Mouse (Mus musculus) midbrain, embryonic 15.5 days (tissue): ENCODE results near the gene Klf12. TPM values are rescaled to one million over a fixed set of nuclear protein-coding genes. Genes with fewer than 3 reads are reported as not detected.

ENCODE experiments used
- ATAC-seq: fragments of 200-750 bp; cut with Nextera tagmentation; replicated peaks from 2 replicates; pipeline ENCODE4 v1.8.0; 2017; ENCODE audit warnings: moderate TSS enrichment
- H3K27ac ChIP-seq: fragments of 300-500 bp; sonication (generic); 2 replicates; pipeline ENCODE4 v1.5.1; 2015; ENCODE audit warnings: mild to moderate bottlenecking, inconsistent platforms
- H3K27me3 ChIP-seq: fragments of 300-500 bp; sonication (generic); replicated peaks from 2 replicates; pipeline ENCODE4 v1.6.1; 2015; ENCODE audit warnings: inconsistent platforms
- H3K36me3 ChIP-seq: fragments of 300-500 bp; sonication (generic); replicated peaks from 2 replicates; pipeline ENCODE4 v1.6.1; 2015; ENCODE audit warnings: inconsistent platforms
- H3K4me1 ChIP-seq: fragments of 300-500 bp; sonication (generic); 2 replicates; pipeline ENCODE4 v1.6.1; 2015; ENCODE audit warnings: inconsistent platforms
- H3K4me2 ChIP-seq: fragments of 300-500 bp; sonication (generic); 2 replicates; pipeline ENCODE4 v1.6.1; 2015; ENCODE audit warnings: inconsistent platforms, mild to moderate bottlenecking, moderate library complexity
- H3K4me3 ChIP-seq: fragments of 300-500 bp; sonication (generic); 2 replicates; pipeline ENCODE4 v1.5.1; 2015; ENCODE audit warnings: mild to moderate bottlenecking, inconsistent platforms
- H3K9ac ChIP-seq: fragments of 300-500 bp; sonication (generic); 2 replicates; pipeline ENCODE4 v1.6.1; 2015; ENCODE audit warnings: mild to moderate bottlenecking, inconsistent platforms
- H3K9me3 ChIP-seq: fragments of 300-500 bp; sonication (generic); 2 replicates; pipeline ENCODE4 v1.6.1; 2016; ENCODE audit warnings: inconsistent platforms
- whole genome bisulfite sequencing: fragments of 180-500 bp; shearing (Covaris S2); methylation state at CpG from one replicate; pipeline ENCODE4 v1.1.7; 2015; ENCODE audit warnings: mixed read lengths; 5-methylcytosine and 5-hydroxymethylcytosine counted together
- polyA plus RNA-seq: library from polyadenylated mRNA; unstranded; fragments of >200 nt; fragmentation: Nextera tagmentation; extraction: Ambion mirVana; gene quantifications from 2 replicates; pipeline ENCODE4 v1.2.1, GENCODE M21; 2015

Gene Klf12
- polyA plus RNA-seq, 1 experiment from 2014 or later, result 61.3 TPM

- no peak for ATAC-seq
- no peak overlapping the region for H3K9ac ChIP-seq
- no peaks in the 10 kb centered on the region for H3K4me1 ChIP-seq
- H3K27ac ChIP-seq, result no peak overlapping the region
- H3K27me3 ChIP-seq, result no peaks in the 10 kb centered on the region
- H3K4me2 ChIP-seq, result no peak overlapping the region
- WGBS, result 33% methylated on average over 6 of the region's 6 CpGs
- H3K9me3 ChIP-seq, result no peaks in the 10 kb centered on the region
- no peaks in the 10 kb centered on the region for H3K36me3 ChIP-seq
- H3K4me3 ChIP-seq, result no peak overlapping the region
Measured at GRCm38 (mm10) chr14:100113419-100113818, 171.1 kb downstream of the Klf12 start.

- Histone ChIP-seq H3K9me3 (no peaks in the 10 kb centered on the region), H3K4me1 (no peaks in the 10 kb centered on the region), H3K4me3 (no peak overlapping the region), H3K27ac (no peak overlapping the region), H3K27me3 (no peaks in the 10 kb centered on the region), H3K9ac (no peak overlapping the region), H3K4me2 (no peak overlapping the region), H3K36me3 (no peaks in the 10 kb centered on the region)
- WGBS, result 14% methylated on average over 1 of the region's 1 CpGs
- ATAC-seq, result no peak
Measured at GRCm38 (mm10) chr14:100111735-100112134, 172.7 kb downstream of the Klf12 start.

DNA sequence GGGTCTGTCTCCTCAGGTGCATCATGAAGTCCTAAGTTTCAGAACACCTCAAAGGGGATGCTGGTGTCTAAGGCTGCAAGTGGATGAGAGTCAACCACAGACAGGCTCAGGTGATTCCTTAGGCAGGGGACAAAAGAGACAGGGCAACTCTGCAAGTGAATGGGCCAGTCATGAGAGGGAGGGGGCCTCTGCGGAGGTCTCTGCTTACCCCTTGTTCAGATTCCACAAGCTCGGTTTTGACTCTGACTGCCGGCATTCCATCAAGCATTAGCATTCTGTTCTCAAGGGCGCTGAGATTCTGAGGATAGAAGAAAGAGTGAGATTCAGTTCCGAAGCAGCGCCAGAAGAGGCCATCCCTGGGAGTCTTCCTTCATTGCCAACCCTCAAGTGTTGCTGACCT, 174.9 kb downstream of the Klf12 start:
- 13% methylated on average over 6 of the region's 6 CpGs for WGBS
- no peaks in the 10 kb centered on the region for H3K27me3 ChIP-seq
- no peak overlapping the region for H3K9ac ChIP-seq
- no peaks in the 10 kb centered on the region for H3K9me3 ChIP-seq
- ATAC-seq, result no peak
- H3K27ac ChIP-seq, result no peak overlapping the region
- no peak overlapping the region for H3K4me2 ChIP-seq
- H3K4me1 ChIP-seq, result peaks cover 7% of the 10 kb centered on the region
- H3K36me3 ChIP-seq, result no peaks in the 10 kb centered on the region
- H3K4me3 ChIP-seq, result no peak overlapping the region

- no peak overlapping the region for H3K9ac ChIP-seq
- H3K4me2 ChIP-seq, result no peak overlapping the region
- WGBS, result 78% methylated on average over 10 of the region's 10 CpGs
- no peak overlapping the region for H3K4me3 ChIP-seq
- no peaks in the 10 kb centered on the region for H3K9me3 ChIP-seq
- no peaks in the 10 kb centered on the region for H3K27me3 ChIP-seq
- peaks cover 19% of the 10 kb centered on the region for H3K4me1 ChIP-seq
- no peak overlapping the region for H3K27ac ChIP-seq
- no peak for ATAC-seq
- H3K36me3 ChIP-seq, result no peaks in the 10 kb centered on the region
Measured at GRCm38 (mm10) chr14:100105570-100105969, 178.9 kb downstream of the Klf12 start.

- Histone ChIP-seq H3K4me1 (peaks cover 19% of the 10 kb centered on the region), H3K4me3 (no peak overlapping the region), H3K9me3 (no peaks in the 10 kb centered on the region), H3K4me2 (peak overlapping the region; percentile 1; the same call in 1 of the 2 replicates), H3K9ac (no peak overlapping the region), H3K36me3 (no peaks in the 10 kb centered on the region), H3K27me3 (no peaks in the 10 kb centered on the region), H3K27ac (peak overlapping the region; percentile 23; the same call in 1 of the 2 replicates)
- WGBS, result 50% methylated on average over 12 of the region's 12 CpGs
- ATAC-seq, result peak; percentile 62
Measured at GRCm38 (mm10) chr14:100104818-100105217, 179.7 kb downstream of the Klf12 start.

DNA sequence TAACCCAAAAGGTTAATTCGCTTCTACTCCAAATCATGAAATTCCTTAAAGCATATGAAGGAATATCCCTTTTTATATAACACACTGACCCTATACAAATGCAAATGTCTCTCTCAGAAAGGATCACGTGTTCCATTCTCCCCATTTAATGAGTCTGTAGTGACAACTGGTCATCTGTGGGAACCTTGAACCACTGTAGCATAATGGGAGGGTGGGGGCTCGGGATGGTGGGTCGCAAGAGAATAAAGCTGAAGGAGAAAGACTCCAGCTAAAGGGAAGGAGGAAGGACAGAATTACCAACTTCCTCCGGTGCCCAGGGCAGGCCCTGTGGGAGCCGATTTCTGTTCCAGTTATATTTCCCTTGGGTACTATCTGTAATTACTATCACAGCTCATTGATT, 180.7 kb downstream of the Klf12 start:
- no peak overlapping the region for H3K27ac ChIP-seq
- H3K9me3 ChIP-seq, result no peaks in the 10 kb centered on the region
- H3K4me1 ChIP-seq, result peaks cover 19% of the 10 kb centered on the region
- H3K9ac ChIP-seq, result no peak overlapping the region
- H3K27me3 ChIP-seq, result no peaks in the 10 kb centered on the region
- H3K4me3 ChIP-seq, result no peak overlapping the region
- no peak for ATAC-seq
- H3K4me2 ChIP-seq, result no peak overlapping the region
- WGBS, result 38% methylated on average over 6 of the region's 6 CpGs
- no peaks in the 10 kb centered on the region for H3K36me3 ChIP-seq

- WGBS, result 67% methylated on average over 10 of the region's 10 CpGs
- no peak for ATAC-seq
- Histone ChIP-seq H3K4me1 (peaks cover 5% of the 10 kb centered on the region), H3K9ac (no peak overlapping the region), H3K27me3 (no peaks in the 10 kb centered on the region), H3K36me3 (no peaks in the 10 kb centered on the region), H3K4me2 (no peak overlapping the region), H3K9me3 (no peaks in the 10 kb centered on the region), H3K4me3 (no peak overlapping the region), H3K27ac (no peak overlapping the region)
Measured at GRCm38 (mm10) chr14:100097208-100098189, 187.0 kb downstream of the Klf12 start.

- no peaks in the 10 kb centered on the region for H3K27me3 ChIP-seq
- H3K4me2 ChIP-seq, result no peak overlapping the region
- no peak for ATAC-seq
- H3K36me3 ChIP-seq, result no peaks in the 10 kb centered on the region
- no peak overlapping the region for H3K9ac ChIP-seq
- H3K9me3 ChIP-seq, result no peaks in the 10 kb centered on the region
- H3K27ac ChIP-seq, result no peak overlapping the region
- WGBS, result 82% methylated on average over 3 of the region's 3 CpGs
- H3K4me1 ChIP-seq, result peaks cover 5% of the 10 kb centered on the region
- no peak overlapping the region for H3K4me3 ChIP-seq
Measured at GRCm38 (mm10) chr14:100095730-100096129, 188.7 kb downstream of the Klf12 start.

DNA sequence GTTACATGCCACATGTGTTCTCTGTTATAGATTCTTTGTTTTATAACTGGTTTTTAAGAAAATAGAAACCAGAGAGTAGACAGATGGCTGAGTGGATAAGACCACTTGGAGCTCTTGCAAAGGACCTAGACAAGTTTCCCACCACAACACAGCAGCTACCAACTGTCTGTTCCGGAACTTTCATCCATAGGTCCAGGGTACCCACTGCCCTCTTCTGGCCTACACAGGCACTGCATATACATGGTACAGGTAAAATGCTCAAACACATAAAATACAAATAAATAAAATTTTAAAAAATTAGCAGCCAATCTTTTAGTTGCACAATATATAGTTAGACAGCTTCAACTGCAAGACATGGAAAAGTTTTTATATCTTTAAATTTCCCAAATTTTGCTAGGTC, 194.0 kb downstream of the Klf12 start:
- Histone ChIP-seq H3K36me3 (no peaks in the 10 kb centered on the region), H3K9ac (no peak overlapping the region), H3K4me2 (no peak overlapping the region), H3K4me3 (no peak overlapping the region), H3K27ac (no peak overlapping the region), H3K9me3 (no peaks in the 10 kb centered on the region), H3K27me3 (no peaks in the 10 kb centered on the region), H3K4me1 (no peaks in the 10 kb centered on the region)
- no peak for ATAC-seq
- 92% methylated on average over 1 of the region's 1 CpGs for whole genome bisulfite sequencing

DNA sequence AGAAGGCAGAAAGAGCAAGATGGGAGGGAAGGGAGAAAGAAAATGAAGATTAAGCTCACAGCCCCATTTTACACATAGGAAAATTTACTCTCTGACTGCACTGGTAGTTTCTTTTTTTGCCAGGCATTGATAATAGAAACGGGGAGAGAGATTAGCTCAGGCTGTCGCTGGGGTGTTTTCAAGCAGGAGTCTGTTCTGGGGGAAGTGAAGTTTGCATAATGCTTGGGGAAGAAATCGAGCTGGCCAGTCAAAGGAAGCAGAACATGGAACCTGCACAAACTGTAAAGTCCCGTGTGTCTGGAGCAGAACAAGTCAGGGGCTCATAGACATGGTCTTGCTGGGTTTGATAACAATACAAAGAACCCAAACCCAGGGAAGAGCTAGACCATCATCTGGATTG, 204.9 kb downstream of the Klf12 start:
- no peak overlapping the region for H3K9ac ChIP-seq

GRCm38 (mm10) chr14:100072431-100073195, 211.9 kb downstream of the Klf12 start:
- H3K27ac ChIP-seq, result no peak overlapping the region
- H3K4me1 ChIP-seq, result 0 out of 2 replicates have a peak, but pooled peaks cover 5% of the 10 kb centered on the region
- no peak overlapping the region for H3K4me3 ChIP-seq
- H3K36me3 ChIP-seq, result no peaks in the 10 kb centered on the region
- no peaks in the 10 kb centered on the region for H3K27me3 ChIP-seq
- no peaks in the 10 kb centered on the region for H3K9me3 ChIP-seq
- 86% methylated on average over 12 of the region's 12 CpGs for WGBS
- no peak overlapping the region for H3K4me2 ChIP-seq
- no peak for ATAC-seq
- no peak overlapping the region for H3K9ac ChIP-seq

More for the DNA sequence above, 204.9 kb downstream of the Klf12 start:
- H3K4me3 ChIP-seq, result no peak overlapping the region
- H3K36me3 ChIP-seq, result no peaks in the 10 kb centered on the region
- H3K4me2 ChIP-seq, result no peak overlapping the region
- H3K4me1 ChIP-seq, result 0 out of 2 replicates have a peak, but pooled peaks cover 3% of the 10 kb centered on the region
- H3K27me3 ChIP-seq, result no peaks in the 10 kb centered on the region
- WGBS, result 70% methylated on average over 4 of the region's 4 CpGs
- no peaks in the 10 kb centered on the region for H3K9me3 ChIP-seq
- no peak for ATAC-seq
- no peak overlapping the region for H3K27ac ChIP-seq

DNA sequence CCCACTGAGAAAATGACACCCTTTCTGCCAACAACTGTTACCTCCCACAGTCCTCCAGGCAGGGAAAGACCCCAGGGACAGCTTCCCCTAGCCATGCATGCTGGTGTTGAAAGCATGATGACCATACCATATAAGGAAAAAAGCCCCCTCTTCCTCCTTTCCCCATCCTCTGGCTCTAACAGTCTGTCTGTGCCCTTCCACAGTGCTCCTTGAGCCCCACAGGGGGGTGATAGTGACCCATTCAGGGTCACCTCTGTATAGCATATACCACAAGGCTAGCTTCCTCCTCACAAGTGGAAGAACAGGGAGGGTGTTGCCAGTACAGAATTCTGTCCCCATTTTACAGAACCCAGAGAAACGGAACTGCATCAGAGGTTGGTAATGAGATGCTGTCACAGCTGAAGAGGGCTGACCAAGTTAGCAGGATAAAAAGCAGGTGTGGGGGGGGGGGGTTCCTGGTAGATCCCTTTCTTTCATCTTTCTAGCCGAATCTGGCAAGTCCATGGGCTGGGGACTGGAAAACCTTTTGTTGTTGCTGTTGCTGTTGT, 214.9 kb downstream of the Klf12 start:
- Histone ChIP-seq H3K9ac (no peak overlapping the region), H3K9me3 (no peaks in the 10 kb centered on the region), H3K4me1 (0 out of 2 replicates have a peak, but pooled peaks cover 2% of the 10 kb centered on the region), H3K27ac (no peak overlapping the region), H3K27me3 (no peaks in the 10 kb centered on the region), H3K36me3 (no peaks in the 10 kb centered on the region), H3K4me3 (no peak overlapping the region), H3K4me2 (no peak overlapping the region)
- WGBS, result 30% methylated on average over 2 of the region's 2 CpGs
- ATAC-seq, result no peak
